Mouse (Mus musculus): ENCODE results near the gene Sco2.

GRCm38 (mm10) chr15:89373762-89374248 is at the start of gene Sco2:
- TF ChIP-seq POLR2A (IDR thresholded peaks at IDR 0.05; ENCODE audit: low read depth, low read length) (peak; percentile 77), BHLHE40 (IDR thresholded peaks at IDR 0.05; ENCODE audit: low read depth, low read length) (peak; percentile 95), MAFK (IDR thresholded peaks at IDR 0.05; ENCODE audit: insufficient replicate concordance, low read length) (no peak), NELFE (IDR thresholded peaks at IDR 0.05; ENCODE audit: low read depth, low read length) (peak; percentile 63; the same call in 1 of the 2 replicates), SMC3 (IDR thresholded peaks at IDR 0.05; ENCODE audit: low read depth, low read length) (peak; percentile 64), CHD2 (IDR thresholded peaks at IDR 0.05; ENCODE audit: low read length) (no peak)
